Mouse (Mus musculus): ENCODE results near the gene Trim54. TPM values are rescaled to one million over a fixed set of nuclear protein-coding genes. Genes with fewer than 3 reads are reported as not detected.

The Trim54 gene
- total RNA-seq (2023), result not detected in 4 replicates

DNA sequence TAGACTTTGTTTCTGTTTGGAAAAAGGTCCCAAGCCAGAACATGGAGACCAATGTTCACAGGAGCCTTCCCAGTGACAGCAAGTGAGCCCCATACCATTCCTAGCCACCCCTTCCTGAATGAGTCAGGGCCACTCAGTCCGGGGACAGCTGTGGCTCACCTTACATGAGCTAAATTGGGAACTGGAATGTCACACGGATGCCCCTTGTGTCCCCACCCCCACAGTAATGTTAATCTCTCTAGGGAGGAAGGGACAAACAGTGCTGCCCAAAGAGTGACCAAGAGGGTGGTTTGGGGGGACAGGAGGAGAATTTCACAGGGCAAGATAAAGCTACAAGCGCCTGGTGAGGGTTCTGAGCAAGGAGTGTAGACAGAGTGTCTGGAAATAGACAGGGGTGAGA is at the start of gene Trim54:
Trim54 (plus strand) TSS at position 359 of the 400 bp plus-strand sequence.

GRCm38 (mm10) chr5:31105814-31106335 is 10.6 kb upstream of the Trim54 start, which contains the start of gene Dnajc5g:
Gene Dnajc5g, plus strand, starts transcription at chr5:31106285.

GRCm38 (mm10) chr5:31108000-31108490 is 8.5 kb upstream of the Trim54 start, which contains the start of gene Slc30a3:
Gene Slc30a3, minus strand, starts transcription at chr5:31108237.

GRCm38 (mm10) chr5:31138241-31138967 is 21.9 kb downstream of the Trim54 start, which contains the start of gene Ucn:
Gene Ucn, minus strand, starts transcription at chr5:31138829.

DNA sequence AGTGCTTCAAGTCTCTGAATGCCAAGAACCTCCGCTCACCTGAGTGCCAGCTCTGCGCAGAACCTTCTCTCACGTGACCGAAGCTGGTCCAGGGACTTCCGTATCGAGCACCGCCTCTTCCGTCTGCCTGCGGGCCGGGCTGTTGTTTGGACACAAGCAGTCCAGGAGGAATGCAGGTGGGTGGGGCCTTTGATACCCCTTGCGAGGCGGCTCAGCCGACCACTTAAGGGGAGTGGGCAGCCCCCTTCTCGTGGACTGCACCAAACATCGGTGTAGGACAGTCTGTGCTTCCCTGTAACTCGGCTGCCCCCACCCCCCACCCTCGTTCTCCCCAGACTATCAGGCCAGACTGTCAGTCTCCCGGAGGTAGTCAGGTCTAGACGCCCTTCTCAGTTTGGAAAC is 37.6 kb downstream of the Trim54 start, which contains the start of gene Mpv17:
Mpv17 (minus strand) TSS at position 100 of the 402 bp plus-strand sequence.

DNA sequence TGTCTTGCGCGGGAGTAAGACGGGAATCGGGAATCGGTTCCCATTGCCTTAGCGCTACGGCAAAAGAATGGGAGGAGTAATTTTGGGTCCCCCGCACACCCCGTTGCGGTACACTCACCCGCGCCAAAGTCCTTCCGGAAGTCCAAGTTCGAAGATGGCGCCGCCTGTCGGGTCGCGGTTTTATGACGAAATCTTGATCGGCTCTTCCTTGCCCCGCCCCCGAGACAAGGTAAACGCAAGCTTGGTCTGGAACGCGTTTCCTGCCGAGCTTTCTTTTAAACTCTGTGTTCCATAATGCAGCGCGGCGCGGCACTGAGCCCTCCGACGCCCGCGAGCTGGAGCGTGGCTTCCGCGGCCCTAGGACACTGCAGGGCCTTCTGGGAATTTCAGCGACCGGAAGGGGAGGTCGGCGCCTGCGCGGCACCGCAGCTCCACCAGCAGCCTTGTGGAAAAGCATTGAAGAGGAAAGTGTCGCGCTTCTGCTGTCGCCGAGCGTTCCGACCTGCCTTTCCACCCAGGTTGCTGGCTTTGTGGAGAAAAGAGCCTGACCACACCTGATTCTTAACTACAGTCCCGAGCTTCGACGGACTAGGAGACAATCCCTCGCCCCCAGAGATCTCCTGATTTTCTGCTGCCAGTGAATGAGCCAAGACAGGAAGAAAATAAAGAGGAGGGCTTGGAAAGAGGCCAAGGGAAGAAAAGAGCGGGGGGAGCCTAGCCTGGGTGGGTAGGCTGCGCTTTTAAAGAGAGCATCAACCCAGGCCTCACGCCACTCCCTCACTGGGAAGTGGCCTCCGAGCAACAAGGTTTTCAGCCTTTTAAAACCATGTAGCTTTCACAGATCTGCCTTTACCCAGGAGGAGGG is 63.5 kb downstream of the Trim54 start, which contains the start of the genes Gm29609 and Gtf3c2:
Gm29609 (minus strand) TSS at position 146 of the 865 bp plus-strand sequence.
Gtf3c2 (minus strand) TSS at position 379 of the 865 bp plus-strand sequence.

Other genes starting within 250 kb of the Trim54 start
- gene Tmem214, start 248.7 kb upstream of the Trim54 start, total RNA-seq (2023), result 39.0 to 46.1 TPM (median 42.0 TPM) in 4 replicates
- 16.2 to 22.5 TPM (median 17.8 TPM) in 4 replicates for gene Agbl5, start 228.0 kb upstream of the Trim54 start, total RNA-seq (2023)
- gene Ost4, start 208.9 kb upstream of the Trim54 start, total RNA-seq (2023), result 162 to 189 TPM (median 174 TPM) in 4 replicates
- gene Emilin1, start 203.3 kb upstream of the Trim54 start, total RNA-seq (2023), result 0.72 to 1.4 TPM (median 1.0 TPM) in 4 replicates
- 10.8 to 17.2 TPM (median 15.1 TPM) in 4 replicates for gene Khk, start 195.3 kb upstream of the Trim54 start, total RNA-seq (2023)
- not detected in 4 replicates for gene Cgref1, start 171.1 kb upstream of the Trim54 start, total RNA-seq (2023)
- 172 to 183 TPM (median 175 TPM) in 4 replicates for gene Preb, start 156.4 kb upstream of the Trim54 start, total RNA-seq (2023)
- gene Tcf23, start 148.1 kb upstream of the Trim54 start, total RNA-seq (2023), result not detected in 4 replicates
- gene Atraid, start 68.4 kb upstream of the Trim54 start, total RNA-seq (2023), result 37.9 to 46.1 TPM (median 41.7 TPM) in 4 replicates
- 7.6 to 20.0 TPM (median 10.9 TPM) in 4 replicates for gene Slc5a6, start 67.8 kb upstream of the Trim54 start, total RNA-seq (2023)
- 54.8 to 65.9 TPM (median 59.3 TPM) in 4 replicates for gene Cad, start 61.9 kb upstream of the Trim54 start, total RNA-seq (2023)
- not detected in 4 replicates for gene Dnajc5g, start 10.4 kb upstream of the Trim54 start, total RNA-seq (2023)
- gene Slc30a3, start 8.5 kb upstream of the Trim54 start, total RNA-seq (2023), result 0.25 to 0.92 TPM (median 0.47 TPM) in 4 replicates
- gene Ucn, start 22.1 kb downstream of the Trim54 start, total RNA-seq (2023), result not detected in 4 replicates
- 17.5 to 21.4 TPM (median 20.8 TPM) in 4 replicates for gene Mpv17, start 37.5 kb downstream of the Trim54 start, total RNA-seq (2023)
- 3.7 to 7.9 TPM (median 4.9 TPM) in 4 replicates for gene Gm29609, start 63.2 kb downstream of the Trim54 start, total RNA-seq (2023)
- gene Gtf3c2, start 63.4 kb downstream of the Trim54 start, total RNA-seq (2023), result 190 to 210 TPM (median 197 TPM) in 4 replicates
- gene Snx17, start 76.5 kb downstream of the Trim54 start, total RNA-seq (2023), result 76.6 to 85.0 TPM (median 80.1 TPM) in 4 replicates
- gene Eif2b4, start 76.7 kb downstream of the Trim54 start, total RNA-seq (2023), result 35.8 to 48.8 TPM (median 48.1 TPM) in 4 replicates
- gene Zfp513, start 85.6 kb downstream of the Trim54 start, total RNA-seq (2023), result 63.4 to 83.9 TPM (median 65.2 TPM) in 4 replicates
- 155 to 180 TPM (median 177 TPM) in 4 replicates for gene Ppm1g, start 104.0 kb downstream of the Trim54 start, total RNA-seq (2023)
- gene Nrbp1, start 124.2 kb downstream of the Trim54 start, total RNA-seq (2023), result 324 to 366 TPM (median 340 TPM) in 4 replicates
- 1.2 TPM in 1 of 4 replicates, not detected in the others for gene Gm9970, start 124.5 kb downstream of the Trim54 start, total RNA-seq (2023)
- gene Krtcap3, start 135.0 kb downstream of the Trim54 start, total RNA-seq (2023), result 24.6 to 30.6 TPM (median 28.6 TPM) in 4 replicates
- 35.4 to 45.0 TPM (median 40.9 TPM) in 4 replicates for gene Ift172, start 174.4 kb downstream of the Trim54 start, total RNA-seq (2023)
- 0.63 to 3.9 TPM (median 1.9 TPM) in 4 replicates for gene Fndc4, start 179.4 kb downstream of the Trim54 start, total RNA-seq (2023)
- 0.24 TPM in 1 of 4 replicates, not detected in the others for gene Gckr, start 180.7 kb downstream of the Trim54 start, total RNA-seq (2023)

Measured in B cell, adult 62 days (primary cell).